17 mouse cellular contexts compared by ENCODE assay signal in genomic region chrX:9139290-9139948, GRCm38 (mm10). TPM values are rescaled to one million over a fixed set of nuclear protein-coding genes. Genes with fewer than 3 reads are reported as not detected.
"Had no signal": no experiment of that assay in that cellular context is flagged by ENCODE, and none has a peak within 500 bp of the region (broad histone marks: within the 10 kb centered on the region; RNA-seq: fewer than 3 reads in every experiment).

No protein-coding gene starts in this region.

- H3K9me3 ChIP-seq: limb, embryonic 12.5 days; liver, embryonic 13.5 days; midbrain, embryonic 13.5 days; neural tube, embryonic 13.5 days had no signal

- H3K4me2 ChIP-seq: limb, embryonic 12.5 days; liver, embryonic 13.5 days; midbrain, embryonic 13.5 days; neural tube, embryonic 13.5 days had no signal

- H3K9ac ChIP-seq: limb, embryonic 12.5 days; liver, embryonic 13.5 days; liver, postnatal 0 days; midbrain, embryonic 13.5 days; neural tube, embryonic 13.5 days had no signal

- H3K27me3 ChIP-seq: limb, embryonic 12.5 days; liver, embryonic 13.5 days; midbrain, embryonic 13.5 days; neural tube, embryonic 13.5 days had no signal

- ATAC-seq: liver, postnatal 0 days; midbrain, embryonic 13.5 days had no signal

- H3K36me3 ChIP-seq: limb, embryonic 12.5 days; liver, embryonic 13.5 days; midbrain, embryonic 13.5 days; neural tube, embryonic 13.5 days had no signal

- DNase-seq: kidney, postnatal 36 days; liver; liver, embryonic 13.5 days; liver, postnatal 0 days; lung, postnatal 36 days; retina, postnatal 1 day; right cerebral cortex, postnatal 25 days; thymus, postnatal 36 days had no signal

- H3K27ac ChIP-seq: limb, embryonic 12.5 days; liver, embryonic 13.5 days; midbrain, embryonic 13.5 days; neural tube, embryonic 13.5 days had no signal

- H3K4me3 ChIP-seq: limb, embryonic 12.5 days; liver, embryonic 13.5 days; midbrain, embryonic 13.5 days; neural tube, embryonic 13.5 days had no signal

- H3K4me1 ChIP-seq: limb, embryonic 12.5 days; liver, embryonic 13.5 days; midbrain, embryonic 13.5 days; neural tube, embryonic 13.5 days had no signal

RNA-seq across cellular contexts. Expression of gene 4930402K13Rik, which starts 35.1 kb away (rescaled TPM):
- polyA plus RNA-seq: kidney, adult 2 months; kidney, embryonic 16.5 days; limb, embryonic 12.5 days; liver, embryonic 13.5 days; liver, postnatal 0 days; lung, embryonic 16.5 days; midbrain, embryonic 13.5 days; midbrain, postnatal 0 days; neural tube, embryonic 13.5 days; stomach, embryonic 14.5 days; thymus, postnatal 0 days had no signal
